Mouse (Mus musculus): ENCODE results near the gene Gm10447.
"Not testable (repeated sequence)": the region's sequence is repeated elsewhere in the genome, so short reads cannot be mapped to it uniquely, and the experiment has no call there.

Gm10447 gene

DNA sequence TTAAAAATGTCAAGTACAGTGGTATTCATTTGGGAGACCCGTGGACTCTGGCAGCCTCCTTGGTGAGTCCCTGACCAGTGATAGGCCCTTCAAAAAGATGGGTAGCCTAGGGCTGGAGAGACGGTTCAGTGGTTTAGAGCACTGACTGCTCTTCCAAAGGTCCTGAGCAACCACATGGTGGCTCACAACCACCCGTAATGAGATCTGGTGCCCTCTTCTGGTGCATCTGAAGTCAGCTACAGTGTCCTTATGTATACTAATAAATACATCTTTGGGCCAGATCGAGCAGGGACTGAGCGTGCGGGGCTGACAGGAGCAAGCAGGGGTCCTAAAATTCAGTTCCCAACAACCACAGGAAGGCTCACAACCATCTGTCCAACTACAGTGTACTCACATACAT, 13.0 kb downstream of the Gm10447 start:
- no peak for DNase-seq (ENCODE audit: low spot score)

- no peak for DNase-seq (ENCODE audit: low spot score)
Measured at GRCm38 (mm10) chr11:53441921-53442320, 15.0 kb downstream of the Gm10447 start.

DNA sequence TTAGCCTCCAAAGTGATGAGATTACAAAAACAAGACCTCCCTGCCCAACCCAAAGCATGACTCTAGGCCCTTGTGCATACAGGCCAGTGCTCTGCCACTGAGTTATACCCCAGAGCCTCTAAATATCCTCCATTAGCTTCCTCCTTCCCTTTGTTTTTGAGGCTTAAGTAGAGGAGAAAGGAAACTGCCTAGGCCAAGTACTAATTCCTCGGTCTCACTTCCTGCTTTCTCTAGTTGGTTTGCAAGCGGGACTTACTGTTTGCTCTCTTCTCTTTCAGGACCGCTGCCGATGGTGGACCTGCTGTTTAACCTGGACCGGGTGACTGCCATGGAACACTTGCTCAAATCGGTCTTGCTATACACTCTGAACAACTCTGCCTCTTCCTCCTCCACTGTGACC, 20.6 kb downstream of the Gm10447 start:
- DNase-seq (ENCODE audit: low spot score), result no peak

DNA sequence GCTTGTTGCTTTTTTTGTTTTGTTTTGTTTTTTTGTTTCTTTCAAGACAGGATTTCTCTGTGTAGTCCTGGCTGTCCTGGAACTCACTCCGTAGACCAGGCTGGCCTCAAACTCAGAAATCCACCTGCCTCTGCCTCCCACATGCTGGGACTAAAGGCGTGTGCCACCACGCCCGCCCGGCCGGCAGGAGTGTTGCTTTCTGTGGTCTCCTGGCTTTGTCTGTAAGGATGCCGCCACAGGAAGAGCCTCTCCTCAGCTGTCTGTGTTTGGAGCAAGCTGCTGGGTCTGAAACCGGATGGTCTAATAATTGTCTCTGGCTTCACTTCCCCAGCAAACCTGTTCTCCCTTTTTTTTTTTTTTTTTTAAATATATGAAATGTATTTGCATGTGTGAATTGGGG, 21.4 kb downstream of the Gm10447 start:
- no peak for DNase-seq (ENCODE audit: low spot score)

GRCm38 (mm10) chr11:53433057-53433456, 23.9 kb downstream of the Gm10447 start:
- no peak for DNase-seq (ENCODE audit: low spot score)

DNA sequence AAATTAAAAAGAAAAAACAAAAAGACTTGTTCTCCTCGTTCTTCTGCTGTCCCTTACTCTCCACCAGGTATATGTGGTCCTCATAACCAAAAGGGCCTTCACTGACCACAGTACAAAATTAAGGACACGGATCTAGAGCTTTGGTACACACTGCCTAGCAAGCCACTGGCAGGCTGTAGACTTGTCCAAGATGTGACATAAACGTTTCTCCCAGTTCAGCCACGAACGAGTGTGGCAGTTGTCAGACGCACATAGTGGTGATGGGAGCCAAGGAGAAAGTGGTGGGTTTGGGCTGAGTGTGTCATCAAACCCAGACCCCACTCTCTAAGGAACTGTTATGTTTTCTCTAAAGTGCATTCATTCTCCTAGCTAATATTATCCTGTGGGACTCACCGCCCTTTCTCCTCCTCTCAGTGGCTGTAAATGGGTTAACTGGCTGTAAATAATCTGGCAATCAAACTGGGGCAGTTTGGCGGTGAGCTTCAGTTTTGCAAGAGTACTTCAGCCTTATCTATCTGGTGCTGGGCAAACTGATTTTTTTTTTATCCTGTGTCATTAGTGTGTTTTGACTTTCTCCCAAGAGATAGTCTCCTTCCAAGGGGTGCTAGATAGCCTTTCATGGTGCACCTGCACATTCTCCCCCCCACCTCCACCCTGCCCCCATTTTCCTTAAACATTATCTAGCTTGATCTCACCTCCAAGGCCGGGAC, 25.4 kb downstream of the Gm10447 start:
- no peak for DNase-seq (ENCODE audit: low spot score)

- DNase-seq (ENCODE audit: low spot score), result peak; percentile 97
Measured at GRCm38 (mm10) chr11:53430670-53431346, 26.1 kb downstream of the Gm10447 start, which contains the start of the genes Uqcrq and Gdf9. Gene Uqcrq, minus strand, starts transcription at chr11:53430831. Gene Gdf9, plus strand, starts transcription at chr11:53431023.

GRCm38 (mm10) chr11:53430300-53430669, 26.6 kb downstream of the Gm10447 start:
- no peak for DNase-seq (ENCODE audit: low spot score)

DNA sequence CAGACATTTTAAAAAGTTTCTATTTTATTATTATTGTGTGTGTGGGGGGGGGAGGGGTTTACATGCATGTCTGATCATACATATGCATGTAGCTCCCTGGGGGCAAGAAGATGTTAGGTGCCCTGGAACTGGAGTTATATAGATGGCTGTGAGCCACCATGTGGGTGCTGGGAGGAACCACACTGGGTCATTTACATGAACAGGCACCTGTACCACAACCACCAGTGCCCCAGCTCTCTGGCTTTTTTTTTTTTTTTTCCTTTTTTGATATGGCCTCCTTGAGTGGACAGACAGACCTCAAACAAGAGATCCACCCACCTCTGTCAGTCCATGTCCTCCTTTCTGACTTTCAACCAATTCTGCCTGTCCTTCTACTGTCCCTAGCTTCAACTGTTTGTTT, 27.7 kb downstream of the Gm10447 start:
- DNase-seq (ENCODE audit: low spot score), result no peak

- DNase-seq (ENCODE audit: low spot score), result no peak
Measured at GRCm38 (mm10) chr11:53428716-53429057, 28.2 kb downstream of the Gm10447 start.

- no peak for DNase-seq (ENCODE audit: low spot score)
Measured at GRCm38 (mm10) chr11:53427993-53428715, 28.8 kb downstream of the Gm10447 start.

- not testable (repeated sequence) for DNase-seq (ENCODE audit: low spot score)
Measured at GRCm38 (mm10) chr11:53426914-53427313, 30.0 kb downstream of the Gm10447 start.

DNA sequence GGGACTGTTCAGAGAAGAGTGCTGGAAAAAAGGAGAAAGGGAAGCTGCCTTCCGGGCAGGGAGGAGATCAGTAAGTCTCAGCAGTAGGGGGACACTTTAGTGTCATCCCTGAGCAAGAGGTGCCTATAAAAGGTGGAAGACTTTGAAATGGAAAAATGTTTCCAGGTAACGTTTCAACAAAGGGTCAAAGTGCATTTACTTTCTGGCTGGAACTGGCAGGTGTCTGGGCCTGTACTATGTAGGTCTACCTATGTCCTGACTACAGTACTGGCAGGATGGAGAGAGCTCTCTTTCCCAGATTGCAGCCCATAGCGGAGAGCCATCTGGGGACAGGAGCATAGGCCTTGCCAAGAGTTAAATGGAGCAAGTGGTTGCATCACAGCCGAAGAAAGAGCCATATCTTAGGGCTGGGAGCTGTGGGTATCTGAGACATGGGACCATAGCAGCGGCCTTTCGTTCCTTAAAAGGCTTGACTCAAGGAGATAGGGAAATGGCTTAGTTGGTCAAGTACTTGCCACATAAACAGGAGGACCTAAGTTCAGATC, 31.1 kb downstream of the Gm10447 start:
- no peak for DNase-seq (ENCODE audit: low spot score)

- DNase-seq (ENCODE audit: low spot score), result no peak
Measured at GRCm38 (mm10) chr11:53425251-53425650, 31.7 kb downstream of the Gm10447 start.

DNA sequence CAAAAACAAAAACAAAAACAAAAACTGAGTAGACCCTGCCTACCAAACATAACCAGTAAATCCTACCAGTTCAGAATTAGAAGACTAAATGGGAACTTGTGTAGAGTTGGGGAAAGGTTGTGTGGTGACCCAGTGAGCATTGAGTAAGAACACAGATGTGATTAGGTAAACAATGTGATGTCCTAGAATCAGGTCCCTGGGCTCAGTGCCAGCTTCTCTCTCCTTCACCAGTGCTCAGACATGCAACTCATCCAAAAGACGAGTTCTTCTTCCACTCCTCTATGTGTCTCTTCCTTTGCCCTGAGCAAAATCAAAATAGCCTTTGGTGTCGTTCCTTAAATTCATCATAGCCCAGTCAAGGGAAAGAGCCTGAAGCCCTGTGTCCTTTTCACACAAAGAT, 32.1 kb downstream of the Gm10447 start:
- DNase-seq (ENCODE audit: low spot score), result no peak

DNA sequence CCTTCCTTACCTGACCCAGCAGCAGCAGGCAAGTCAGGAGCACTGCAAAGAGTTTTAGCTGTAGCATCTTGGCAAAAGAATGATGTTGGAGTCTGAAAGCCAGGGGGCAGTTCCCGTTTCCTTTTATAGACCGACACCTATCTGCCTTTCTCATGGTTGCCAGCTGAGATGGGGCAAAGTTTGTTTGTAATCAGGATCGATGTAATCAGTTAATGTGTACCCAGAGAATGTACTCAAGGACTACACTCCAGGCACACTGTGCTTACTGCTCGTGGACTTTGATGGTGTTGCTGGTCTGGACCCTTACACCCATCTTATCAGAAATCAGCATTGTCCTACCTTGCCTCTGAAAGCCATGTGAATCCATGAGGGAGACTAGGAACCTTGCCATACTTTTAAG, 33.9 kb downstream of the Gm10447 start, which contains the start of gene Leap2:
TSS of gene Leap2 (minus strand) at position 135 of the 400 bp plus-strand sequence.
- DNase-seq (ENCODE audit: low spot score), result no peak

- DNase-seq (ENCODE audit: low spot score), result no peak
Measured at GRCm38 (mm10) chr11:53418048-53418447, 38.9 kb downstream of the Gm10447 start.

- no peak for DNase-seq (ENCODE audit: low spot score)
Measured at GRCm38 (mm10) chr11:53413871-53414270, 43.0 kb downstream of the Gm10447 start.

GRCm38 (mm10) chr11:53411738-53412137, 45.2 kb downstream of the Gm10447 start:
- no peak for DNase-seq (ENCODE audit: low spot score)

All from urinary bladder, postnatal 25 days (tissue).